In genomic region chr11:73049335-73049734, GRCm38 (mm10) we compare ENCODE assay signal across 9 mouse cellular contexts. TPM values are rescaled to one million over a fixed set of nuclear protein-coding genes. Genes with fewer than 3 reads are reported as not detected.
DNase-seq lines count a peak whose midpoint lies in the region; ATAC-seq and TF ChIP-seq lines count a peak whose summit lies in the region.
"Had no signal": no experiment of that assay in that cellular context is flagged by ENCODE, and none has a peak within 500 bp of the region (broad histone marks: within the 10 kb centered on the region; RNA-seq: fewer than 3 reads in every experiment).

No protein-coding gene starts in this region.

- peak overlapping the region; percentile 92; the same call in 1 of the 2 replicates for H3K9ac ChIP-seq in MEL (ENCODE audit: control insufficient read depth, low read depth, low read length, poor library complexity, severe bottlenecking)
- peak overlapping the region; percentile 93; the same call in 1 of the 2 replicates for H3K9ac ChIP-seq in forebrain, embryonic 13.5 days
- H3K9ac ChIP-seq in lung, embryonic 14.5 days: no peak overlapping the region

- no peak for ATAC-seq in forebrain, embryonic 13.5 days
- no peak for ATAC-seq in lung, embryonic 14.5 days (ENCODE audit: insufficient read depth)

- TF ChIP-seq CTCF in MEL (IDR thresholded peaks at IDR 0.05 in 2 of 3, conservative IDR thresholded peaks at IDR 0.05 in 1 of 3; ENCODE audit: control insufficient read depth in 1 of 3, insufficient read depth in 1 of 3, low read depth in 2 of 3, low read length in 3 of 3, poor library complexity in 1 of 3, severe bottlenecking in 1 of 3): peak; percentile 90 to 95 (median 94)
- peak; percentile 87 for TF ChIP-seq CTCF in lung, embryonic 14.5 days (IDR thresholded peaks at IDR 0.05; ENCODE audit: low read depth)

- peak; percentile 64 for TF ChIP-seq RAD21 in MEL (IDR thresholded peaks at IDR 0.05; ENCODE audit: low read depth, low read length)

- no peak overlapping the region for H3K4me3 ChIP-seq in MEL (ENCODE audit: control insufficient read depth in 1 of 2, insufficient read depth in 1 of 2, low read depth in 2 of 2, low read length in 2 of 2)
- peak overlapping the region; percentile 95 for H3K4me3 ChIP-seq in forebrain, embryonic 13.5 days
- H3K4me3 ChIP-seq in lung, embryonic 14.5 days (ENCODE audit: low read depth, low read length): peak overlapping the region; percentile 87; the same call in 1 of the 2 replicates

- H3K79me2 ChIP-seq in MEL (ENCODE audit: control insufficient read depth, insufficient read depth, low read length, poor library complexity): peaks cover 18% of the 10 kb centered on the region

- 2% methylated on average over 4 of the region's 4 CpGs for WGBS in forebrain, embryonic 13.5 days
- WGBS in lung, embryonic 14.5 days: 0% methylated on average over 4 of the region's 4 CpGs

- peak overlapping the region; percentile 86 for H3K4me2 ChIP-seq in forebrain, embryonic 13.5 days
- peak overlapping the region; percentile 84 for H3K4me2 ChIP-seq in lung, embryonic 14.5 days

- peaks cover 15 to 23% of the 10 kb centered on the region in 2 experiments for H3K4me1 ChIP-seq in MEL (ENCODE audit: control insufficient read depth in 1 of 2, insufficient read depth in 2 of 2, low read length in 2 of 2)
- H3K4me1 ChIP-seq in forebrain, embryonic 13.5 days: peaks cover 15% of the 10 kb centered on the region
- H3K4me1 ChIP-seq in lung, embryonic 14.5 days (ENCODE audit: insufficient read depth): 0 out of 2 replicates have a peak, but pooled peaks cover 6% of the 10 kb centered on the region

- intact Hi-C loops in heart, postnatal 14 days (cut with DNase I): loop anchor here (2.0 to 10.0 kb wide), 2 partner anchors 43 to 1325 kb away; no protein-coding TSS in a partner anchor

- H3K27me3 ChIP-seq in MEL (ENCODE audit: control insufficient read depth in 1 of 2, insufficient read depth in 2 of 2, low read length in 2 of 2): no peaks in the 10 kb centered on the region
- no peaks in the 10 kb centered on the region for H3K27me3 ChIP-seq in forebrain, embryonic 13.5 days
- H3K27me3 ChIP-seq in lung, embryonic 14.5 days (ENCODE audit: insufficient read depth, low read length): no peaks in the 10 kb centered on the region

- TF ChIP-seq EP300 in MEL (IDR thresholded peaks at IDR 0.05; ENCODE audit: low read depth in 1 of 2, low read length in 2 of 2): no peak

- H3K27ac ChIP-seq in MEL (ENCODE audit: control insufficient read depth, low read depth, low read length): no peak overlapping the region
- peak overlapping the region; percentile 59 for H3K27ac ChIP-seq in forebrain, embryonic 13.5 days
- H3K27ac ChIP-seq in lung, embryonic 14.5 days (ENCODE audit: low read depth): no peak overlapping the region
- H3K27ac ChIP-seq: macrophage had no signal

- DNase-seq in MEL (ENCODE audit: low read depth, low spot score): peak; percentile 88
- DNase-seq in c-Kit-positive CD71-positive TER-119-positive erythroid progenitor cells, embryonic 14.5 days (ENCODE audit: low spot score): peak; percentile 84
- DNase-seq in heart, postnatal 14 days: peak; percentile 75 to 84
- peak; percentile 62 to 86 for DNase-seq in layer of hippocampus, adult 18-20 months (ENCODE audit: low spot score in 2 of 2)
- peak; percentile 96 for DNase-seq in lung, embryonic 14.5 days
- DNase-seq in ovary, postnatal 10 days (ENCODE audit: low spot score): peak; percentile 49
- DNase-seq in thymus, postnatal 14 days: peak; percentile 66

- no peak for TF ChIP-seq POLR2A in MEL (IDR thresholded peaks at IDR 0.05; ENCODE audit: control insufficient read depth in 1 of 2, insufficient read depth in 1 of 2, low read depth in 1 of 2, low read length in 2 of 2, poor library complexity in 1 of 2)

- no peaks in the 10 kb centered on the region for H3K9me3 ChIP-seq in MEL (replicated peaks; ENCODE audit: insufficient read depth, low read length)
- no peaks in the 10 kb centered on the region for H3K9me3 ChIP-seq in forebrain, embryonic 13.5 days (replicated peaks)
- H3K9me3 ChIP-seq in lung, embryonic 14.5 days (ENCODE audit: low read depth, low read length): no peaks in the 10 kb centered on the region

- peaks cover 11 to 32% of the 10 kb centered on the region in 2 experiments for H3K36me3 ChIP-seq in MEL (ENCODE audit: control insufficient read depth in 1 of 2, insufficient read depth in 2 of 2, low read length in 2 of 2)
- H3K36me3 ChIP-seq in forebrain, embryonic 13.5 days (ENCODE audit: poor library complexity, severe bottlenecking): peaks cover 43% of the 10 kb centered on the region
- peaks cover 41% of the 10 kb centered on the region for H3K36me3 ChIP-seq in lung, embryonic 14.5 days (ENCODE audit: insufficient read depth)

TF ChIP-seq in MEL, 35 proteins besides CTCF, POLR2A, EP300 and RAD21:
- TF ChIP-seq MYB (IDR thresholded peaks at IDR 0.05; ENCODE audit: low read depth, low read length) (no peak), SMC3 (IDR thresholded peaks at IDR 0.05; ENCODE audit: low read depth, low read length) (peak; percentile 77), TBP (IDR thresholded peaks at IDR 0.05; ENCODE audit: low read depth, low read length) (0 out of 2 replicates have a peak, but pooled peaks have one; percentile 28), SIN3A (IDR thresholded peaks at IDR 0.05; ENCODE audit: low read length) (peak; percentile 73), ZNF384 (IDR thresholded peaks at IDR 0.05; ENCODE audit: low read depth, low read length) (peak; percentile 62), HCFC1 (IDR thresholded peaks at IDR 0.05; ENCODE audit: low read depth, low read length) (peak; percentile 30; the same call in 1 of the 2 replicates)

RNA-seq across cellular contexts. Expression of gene Ncbp3, which starts 1.8 kb away (rescaled TPM):
- total RNA-seq in MEL (2012; rRNA removed): 9.3 and 9.6 TPM in 2 replicates
- polyA plus RNA-seq in MEL (2012; ENCODE audit: insufficient read depth in 1 of 2, insufficient read length in 2 of 2, low read depth in 1 of 2, low replicate concordance in 2 of 2, missing spikeins in 1 of 2): 1 to 10 TPM in 1 of 2 experiments, not detected in 1; 8.4 TPM
- polyA plus RNA-seq in forebrain, embryonic 13.5 days (2015; fragmentation: Nextera tagmentation; extraction: Ambion mirVana): 12.8 and 13.4 TPM in 2 replicates
- 1 to 10 TPM; 7.6 to 7.8 TPM for total RNA-seq in heart, postnatal 14 days (2021)
- total RNA-seq in layer of hippocampus, adult 18-20 months (2021): 10 to 100 TPM in 1 of 2 experiments, 1 to 10 TPM in 1; 9.3 to 10.4 TPM
- polyA plus RNA-seq in lung, embryonic 14.5 days (2014; fragmentation: Nextera tagmentation; extraction: Ambion mirVana): 12.3 and 13.2 TPM in 2 replicates

RNA-seq across cellular contexts. Expression of gene Camkk1, which starts 30.5 kb away (rescaled TPM):
- total RNA-seq in MEL (2012; rRNA removed): 5.3 and 5.8 TPM in 2 replicates
- polyA plus RNA-seq in MEL (2012; ENCODE audit: insufficient read depth in 1 of 2, insufficient read length in 2 of 2, low read depth in 1 of 2, low replicate concordance in 2 of 2, missing spikeins in 1 of 2): 1 to 10 TPM in 1 of 2 experiments, not detected in 1; 6.6 TPM
- polyA plus RNA-seq in forebrain, embryonic 13.5 days (2015; fragmentation: Nextera tagmentation; extraction: Ambion mirVana): 10.3 and 11.8 TPM in 2 replicates
- total RNA-seq in heart, postnatal 14 days (2021): 1 to 10 TPM; 1.4 to 1.8 TPM
- 100 to 1,000 TPM; 175 to 178 TPM for total RNA-seq in layer of hippocampus, adult 18-20 months (2021)
- polyA plus RNA-seq in lung, embryonic 14.5 days (2014; fragmentation: Nextera tagmentation; extraction: Ambion mirVana): 3.2 and 3.5 TPM in 2 replicates
- polyA plus RNA-seq: macrophage had no signal

RNA-seq across cellular contexts. Expression of gene Itgae, which starts 41.0 kb away (rescaled TPM):
- total RNA-seq in MEL (2012; rRNA removed): 0.04 and 0.16 TPM in 2 replicates
- under 1 TPM in 1 of 2 experiments, not detected in 1; 0.22 TPM for polyA plus RNA-seq in MEL (2012; ENCODE audit: insufficient read depth in 1 of 2, insufficient read length in 2 of 2, low read depth in 1 of 2, low replicate concordance in 2 of 2, missing spikeins in 1 of 2)
- polyA plus RNA-seq in forebrain, embryonic 13.5 days (2015; fragmentation: Nextera tagmentation; extraction: Ambion mirVana): 0.27 and 0.29 TPM in 2 replicates
- under 1 TPM in 1 of 2 experiments, not detected in 1; 0.20 TPM for total RNA-seq in heart, postnatal 14 days (2021)
- under 1 TPM; 0.10 to 0.17 TPM for total RNA-seq in layer of hippocampus, adult 18-20 months (2021)
- 0.38 and 0.55 TPM in 2 replicates for polyA plus RNA-seq in lung, embryonic 14.5 days (2014; fragmentation: Nextera tagmentation; extraction: Ambion mirVana)

RNA-seq across cellular contexts. Expression of gene P2rx1, which starts 50.4 kb away (rescaled TPM):
- total RNA-seq in MEL (2012; rRNA removed): 3.0 and 3.1 TPM in 2 replicates
- polyA plus RNA-seq in MEL (2012; ENCODE audit: insufficient read depth in 1 of 2, insufficient read length in 2 of 2, low read depth in 1 of 2, low replicate concordance in 2 of 2, missing spikeins in 1 of 2): 1 to 10 TPM in 1 of 2 experiments, not detected in 1; 8.1 TPM
- polyA plus RNA-seq in forebrain, embryonic 13.5 days (2015; fragmentation: Nextera tagmentation; extraction: Ambion mirVana): 0.25 and 0.46 TPM in 2 replicates
- total RNA-seq in heart, postnatal 14 days (2021): 1 to 10 TPM in 1 of 2 experiments, under 1 TPM in 1; 0.60 to 1.0 TPM
- total RNA-seq in layer of hippocampus, adult 18-20 months (2021): under 1 TPM; 0.25 to 0.27 TPM
- 1.9 and 2.1 TPM in 2 replicates for polyA plus RNA-seq in lung, embryonic 14.5 days (2014; fragmentation: Nextera tagmentation; extraction: Ambion mirVana)

Comparison
In these comparisons a context has a peak if more than half of its experiments do, and no peak if none do; other contexts are left out.
1. H3K4me3 ChIP-seq: peak in forebrain, embryonic 13.5 days (single experiment) and lung, embryonic 14.5 days (single experiment); none in MEL (0 of 2).
2. RNA of gene Camkk1, which starts 30.5 kb away (total RNA-seq): 175 to 178 TPM in layer of hippocampus, adult 18-20 months; 5.3 to 5.8 TPM in MEL and 1.4 to 1.8 TPM in heart, postnatal 14 days; every median in the first group is over 10 times any median in the second.
3. Peak in every context shown above with its lines, with median percentiles within 50 percentile points of each other: DNase-seq.